In genomic region chr11:61038277-61038782, GRCm38 (mm10) we compare ENCODE assay signal across 13 mouse cellular contexts. TPM values are rescaled to one million over a fixed set of nuclear protein-coding genes. Genes with fewer than 3 reads are reported as not detected.
DNase-seq lines count a peak whose midpoint lies in the region; ATAC-seq and TF ChIP-seq lines count a peak whose summit lies in the region.
"Had no signal": no experiment of that assay in that cellular context is flagged by ENCODE, and none has a peak within 500 bp of the region (broad histone marks: within the 10 kb centered on the region; RNA-seq: fewer than 3 reads in every experiment).

No protein-coding gene starts in this region.

- intact Hi-C loops in heart, adult 2 months (cut with DNase I) = no loop called here

- H3K27me3 ChIP-seq in heart, adult 2 months (ENCODE audit: control insufficient read depth, insufficient read depth, low read length) = no peaks in the 10 kb centered on the region
- 0 out of 2 replicates have a peak, but pooled peaks cover under 1% of the 10 kb centered on the region for H3K27me3 ChIP-seq in heart, embryonic 10.5 days (ENCODE audit: insufficient read depth, poor library complexity, severe bottlenecking)
- no peaks in the 10 kb centered on the region for H3K27me3 ChIP-seq in neural tube, embryonic 14.5 days (ENCODE audit: control insufficient read depth, insufficient read depth, low read length)
- H3K27me3 ChIP-seq: limb, embryonic 13.5 days had no signal

- H3K36me3 ChIP-seq in heart, adult 2 months (ENCODE audit: control insufficient read depth, insufficient read depth, low read length) = no peaks in the 10 kb centered on the region
- H3K36me3 ChIP-seq in heart, embryonic 10.5 days = no peaks in the 10 kb centered on the region
- H3K36me3 ChIP-seq in neural tube, embryonic 14.5 days (ENCODE audit: control insufficient read depth, insufficient read depth, low read length) = no peaks in the 10 kb centered on the region
- H3K36me3 ChIP-seq: kidney, embryonic 15.5 days; limb, embryonic 13.5 days had no signal

- DNase-seq in heart, adult 2 months = peak; percentile 20 to 39
- no peak for DNase-seq in heart, embryonic 10.5 days (ENCODE audit: low spot score)
- DNase-seq in neural tube, embryonic 10.5 days (ENCODE audit: extremely low spot score, low spot score) = no peak
- peak; percentile 66 for DNase-seq in cerebellum, postnatal 36 days
- no peak for DNase-seq in lung, postnatal 14 days
- DNase-seq in yolk sac, embryonic 10.5 days (ENCODE audit: low spot score) = no peak
- no peak for DNase-seq in lung, adult 2 months
- DNase-seq: lung, embryonic 14.5 days had no signal

- no peak overlapping the region for H3K9ac ChIP-seq in heart, adult 2 months (ENCODE audit: low read depth, low read length)
- no peak overlapping the region for H3K9ac ChIP-seq in neural tube, embryonic 14.5 days (replicated peaks; ENCODE audit: low read depth, low read length)
- H3K9ac ChIP-seq: kidney, embryonic 15.5 days; limb, embryonic 13.5 days; lung, embryonic 14.5 days had no signal

- H3K27ac ChIP-seq in heart, adult 2 months = no peak overlapping the region
- H3K27ac ChIP-seq in heart, embryonic 10.5 days = no peak overlapping the region
- no peak overlapping the region for H3K27ac ChIP-seq in neural tube, embryonic 14.5 days (ENCODE audit: low read depth, low read length)
- H3K27ac ChIP-seq: kidney, embryonic 15.5 days; limb, embryonic 13.5 days had no signal

- ATAC-seq in neural tube, embryonic 14.5 days (ENCODE audit: low read depth) = peak; percentile 11; the same call in 1 of the 2 replicates
- ATAC-seq: CD4-positive, CD25-positive, alpha-beta regulatory T cell, adult 4 months had no signal

- no peaks in the 10 kb centered on the region for H3K79me2 ChIP-seq in heart, adult 2 months (replicated peaks; ENCODE audit: control insufficient read depth, insufficient read depth, low read length)

- no peak for TF ChIP-seq POLR2A in heart, adult 2 months (IDR thresholded peaks at IDR 0.05; ENCODE audit: insufficient read depth, low read depth, low read length)
- TF ChIP-seq POLR2A in lung, adult 2 months (IDR thresholded peaks at IDR 0.05; ENCODE audit: borderline replicate concordance, extremely low read depth, low read depth, low read length) = no peak

- no peaks in the 10 kb centered on the region for H3K9me3 ChIP-seq in heart, embryonic 10.5 days
- no peaks in the 10 kb centered on the region for H3K9me3 ChIP-seq in neural tube, embryonic 14.5 days (ENCODE audit: control insufficient read depth, low read length)
- H3K9me3 ChIP-seq: kidney, embryonic 15.5 days had no signal

- TF ChIP-seq CTCF in heart, adult 2 months (IDR thresholded peaks at IDR 0.05) = no peak
- TF ChIP-seq CTCF in lung, adult 2 months (IDR thresholded peaks at IDR 0.05; ENCODE audit: insufficient read depth, low read length) = no peak

- H3K4me2 ChIP-seq in neural tube, embryonic 14.5 days (ENCODE audit: low read depth, low read length) = no peak overlapping the region
- H3K4me2 ChIP-seq: kidney, embryonic 15.5 days; limb, embryonic 13.5 days; lung, embryonic 14.5 days had no signal

- 0 out of 2 replicates have a peak, but pooled peaks have one; percentile 45 for TF ChIP-seq EP300 in heart, adult 2 months (IDR thresholded peaks at IDR 0.05; ENCODE audit: insufficient read depth, low read depth, low read length)

- no peak overlapping the region for H3K4me3 ChIP-seq in heart, adult 2 months
- no peak overlapping the region for H3K4me3 ChIP-seq in heart, embryonic 10.5 days
- H3K4me3 ChIP-seq in neural tube, embryonic 14.5 days (ENCODE audit: low read depth, low read length) = no peak overlapping the region
- no peak overlapping the region for H3K4me3 ChIP-seq in lung, adult 2 months (replicated peaks; ENCODE audit: extremely low read depth, low read depth, low read length)
- H3K4me3 ChIP-seq: kidney, embryonic 15.5 days; limb, embryonic 13.5 days had no signal

- WGBS in heart, adult 2 months = 48% methylated on average over 9 of the region's 9 CpGs
- 70% methylated on average over 9 of the region's 9 CpGs for WGBS in heart, embryonic 10.5 days
- 71% methylated on average over 9 of the region's 9 CpGs for WGBS in neural tube, embryonic 14.5 days
- 78% methylated on average over 9 of the region's 9 CpGs for WGBS in lung, adult 2 months

- peaks cover 8% of the 10 kb centered on the region; the same call in 1 of the 2 replicates for H3K4me1 ChIP-seq in heart, adult 2 months (ENCODE audit: control insufficient read depth, insufficient read depth, low read length)
- peaks cover 28% of the 10 kb centered on the region for H3K4me1 ChIP-seq in heart, embryonic 10.5 days
- H3K4me1 ChIP-seq in neural tube, embryonic 14.5 days (ENCODE audit: control insufficient read depth, insufficient read depth, low read length) = peaks cover 10% of the 10 kb centered on the region
- H3K4me1 ChIP-seq in lung, adult 2 months (ENCODE audit: control insufficient read depth, insufficient read depth, low read length) = peaks cover 6% of the 10 kb centered on the region

RNA-seq across cellular contexts. Expression of gene Kcnj12, which starts 16.0 kb away (rescaled TPM):
- total RNA-seq in heart, adult 2 months (2021) = 10 to 100 TPM; 26.7 to 35.7 TPM
- 29.5 and 42.6 TPM in 2 replicates for polyA plus RNA-seq in heart, adult 2 months (2012; rRNA removed)
- polyA plus RNA-seq in heart, embryonic 10.5 days (2016; fragmentation: Nextera tagmentation; extraction: Ambion mirVana) = 1.4 and 1.7 TPM in 2 replicates
- polyA plus RNA-seq in neural tube, embryonic 14.5 days (2014; fragmentation: Nextera tagmentation; extraction: Ambion mirVana) = 2.7 and 4.1 TPM in 2 replicates
- 5.3 and 5.8 TPM in 2 replicates for polyA plus RNA-seq in lung, adult 2 months (2012; rRNA removed)
- total RNA-seq: megakaryocyte, adult 5-6 weeks had no signal
- polyA plus RNA-seq: CD4-positive, CD25-positive, alpha-beta regulatory T cell, adult 4 months had no signal

Comparison
In these comparisons a context has a peak if more than half of its experiments do, and no peak if none do; other contexts are left out.
1. DNase-seq: peak in heart, adult 2 months (2 of 2) and cerebellum, postnatal 36 days (2 of 2); none in heart, embryonic 10.5 days (single experiment), neural tube, embryonic 10.5 days (single experiment), lung, postnatal 14 days (single experiment), yolk sac, embryonic 10.5 days (single experiment) and lung, adult 2 months (single experiment).